Mouse (Mus musculus): ENCODE results near the gene Tmem136. TPM values are rescaled to one million over a fixed set of nuclear protein-coding genes. Genes with fewer than 3 reads are reported as not detected.
"Not testable (repeated sequence)": the region's sequence is repeated elsewhere in the genome, so short reads cannot be mapped to it uniquely, and the experiment has no call there.

Tmem136 gene
- polyA plus RNA-seq, 1 experiment from 2014 or later: 12.8 TPM

DNA sequence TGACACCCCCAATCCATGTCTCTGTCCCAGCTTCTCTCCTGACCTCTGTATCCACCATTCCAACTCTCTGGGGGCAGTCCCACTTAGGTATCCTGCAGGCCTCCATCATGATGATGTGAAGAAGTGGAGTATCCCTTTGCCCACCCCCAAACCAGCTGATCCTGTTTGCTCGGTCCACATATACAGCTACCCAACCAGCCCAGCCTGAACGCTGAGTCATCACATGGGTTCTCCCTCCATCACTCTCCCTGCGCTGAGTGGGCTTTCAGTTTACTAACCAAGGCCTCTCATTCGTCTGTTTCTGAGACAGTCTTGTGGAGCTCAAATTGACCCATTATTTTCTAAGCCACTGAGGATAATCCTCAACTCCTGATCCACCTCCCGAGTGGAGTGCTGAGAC is 15.6 kb upstream of the Tmem136 start:
- ATAC-seq (ENCODE audit: extremely low read depth, insufficient number of reproducible peaks, low FRiP score, low TSS enrichment): no peak

DNA sequence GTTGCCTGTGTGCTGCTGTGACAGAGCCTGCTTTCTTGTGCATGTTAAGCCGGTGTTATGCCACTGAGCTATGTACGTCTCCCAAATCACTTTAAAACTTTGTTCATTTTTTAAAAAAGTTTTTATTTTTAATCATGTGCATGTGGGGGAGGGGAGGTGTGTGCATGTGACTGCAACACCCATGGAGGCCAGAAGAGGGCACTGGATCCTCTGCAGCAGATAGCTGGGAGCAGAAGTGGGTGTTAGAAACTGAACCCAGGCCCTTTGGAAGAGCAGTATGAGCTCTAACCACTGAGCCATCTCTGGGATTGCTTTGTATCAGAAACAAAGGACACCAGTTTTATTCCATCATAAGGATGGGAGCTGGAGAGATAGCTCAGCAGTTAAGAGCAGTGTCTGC is 14.3 kb upstream of the Tmem136 start:
- Histone ChIP-seq H3K36me3 (no peaks in the 10 kb centered on the region), H3K4me2 (no peak overlapping the region), H3K9ac (no peak overlapping the region), H3K4me3 (no peak overlapping the region), H3K27me3 (replicated peaks) (0 out of 2 replicates have a peak, but pooled peaks cover 6% of the 10 kb centered on the region), H3K4me1 (peaks cover 10% of the 10 kb centered on the region), H3K27ac (replicated peaks) (no peak overlapping the region), H3K9me3 (no peaks in the 10 kb centered on the region)
- no peak for ATAC-seq (ENCODE audit: extremely low read depth, insufficient number of reproducible peaks, low FRiP score, low TSS enrichment)
- WGBS: 88% methylated on average over 2 of the region's 2 CpGs

More for the DNA sequence above, 15.6 kb upstream of the Tmem136 start:
- H3K36me3 ChIP-seq: no peaks in the 10 kb centered on the region
- H3K9ac ChIP-seq: no peak overlapping the region
- 68% methylated on average over 5 of the region's 5 CpGs for WGBS
- H3K27me3 ChIP-seq (replicated peaks): no peaks in the 10 kb centered on the region
- H3K9me3 ChIP-seq: no peaks in the 10 kb centered on the region
- no peak overlapping the region for H3K4me2 ChIP-seq
- peaks cover 10% of the 10 kb centered on the region for H3K4me1 ChIP-seq
- no peak overlapping the region for H3K4me3 ChIP-seq
- H3K27ac ChIP-seq (replicated peaks): no peak overlapping the region

DNA sequence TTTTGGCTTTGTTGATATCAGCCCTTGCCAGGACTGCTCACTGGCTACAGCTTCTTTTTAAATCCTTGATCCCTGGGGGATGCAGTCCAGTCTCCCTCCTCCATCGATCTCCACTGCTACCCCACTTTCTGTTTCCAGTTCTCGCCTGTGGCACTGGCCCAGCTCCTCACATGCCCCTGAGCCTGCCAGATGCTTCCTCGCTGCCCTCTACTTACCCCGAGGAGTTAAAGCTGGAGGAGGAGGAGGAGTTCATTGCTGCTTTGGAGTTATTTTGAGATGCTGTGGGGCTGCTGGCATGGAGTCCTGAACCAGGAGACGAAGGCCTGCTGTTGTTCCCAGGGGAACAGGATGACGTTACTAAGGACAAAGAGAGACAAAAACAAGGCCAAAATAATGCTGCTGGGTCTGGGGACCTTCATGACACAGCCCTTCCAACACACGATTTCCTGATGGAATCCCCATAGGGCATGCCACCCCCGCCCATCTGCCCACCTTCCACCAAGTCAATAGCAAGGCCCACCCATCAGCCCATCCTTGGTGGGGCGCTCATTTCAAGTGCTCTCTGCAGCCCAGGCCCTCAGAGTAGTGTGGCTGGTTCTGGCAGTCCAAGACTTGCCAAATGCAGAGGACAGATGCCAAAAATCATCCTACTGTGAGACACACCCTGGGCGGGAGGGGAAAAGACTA is 10.9 kb upstream of the Tmem136 start:
- no peak for ATAC-seq (ENCODE audit: extremely low read depth, insufficient number of reproducible peaks, low FRiP score, low TSS enrichment)

DNA sequence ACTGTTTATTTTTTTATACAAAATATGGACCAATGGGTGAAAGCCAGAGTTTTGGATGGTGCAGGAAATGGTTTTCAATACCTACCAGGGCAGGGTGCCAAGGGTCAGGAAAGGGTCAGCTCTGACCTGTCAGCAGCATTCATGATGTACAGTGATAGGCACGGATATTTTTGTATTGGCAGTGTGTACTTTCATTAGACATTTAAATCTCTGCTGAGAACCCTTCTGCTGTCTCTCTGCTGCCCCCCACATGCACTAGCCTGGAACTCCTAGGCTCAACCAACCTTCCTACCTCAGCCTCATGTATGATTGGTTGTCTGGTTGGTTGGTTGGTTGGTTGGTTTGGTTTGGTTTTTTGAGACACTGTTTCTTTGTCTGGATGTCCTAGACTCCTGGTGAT is 6.0 kb upstream of the Tmem136 start:
- Histone ChIP-seq H3K4me2 (no peak overlapping the region), H3K36me3 (no peaks in the 10 kb centered on the region), H3K9me3 (no peaks in the 10 kb centered on the region), H3K4me3 (no peak overlapping the region), H3K4me1 (no peaks in the 10 kb centered on the region), H3K9ac (no peak overlapping the region), H3K27ac (replicated peaks) (no peak overlapping the region), H3K27me3 (replicated peaks) (0 out of 2 replicates have a peak, but pooled peaks cover 13% of the 10 kb centered on the region)
- no peak for ATAC-seq (ENCODE audit: extremely low read depth, insufficient number of reproducible peaks, low FRiP score, low TSS enrichment)
- 13% methylated on average over 1 of the region's 1 CpGs for whole genome bisulfite sequencing

More for the DNA sequence above, 10.9 kb upstream of the Tmem136 start:
- 47% methylated on average over 10 of the region's 10 CpGs for WGBS
- Histone ChIP-seq H3K36me3 (no peaks in the 10 kb centered on the region), H3K27me3 (replicated peaks) (0 out of 2 replicates have a peak, but pooled peaks cover 9% of the 10 kb centered on the region), H3K4me3 (no peak overlapping the region), H3K9ac (no peak overlapping the region), H3K27ac (replicated peaks) (no peak overlapping the region), H3K9me3 (no peaks in the 10 kb centered on the region), H3K4me2 (no peak overlapping the region), H3K4me1 (peaks cover 10% of the 10 kb centered on the region)

DNA sequence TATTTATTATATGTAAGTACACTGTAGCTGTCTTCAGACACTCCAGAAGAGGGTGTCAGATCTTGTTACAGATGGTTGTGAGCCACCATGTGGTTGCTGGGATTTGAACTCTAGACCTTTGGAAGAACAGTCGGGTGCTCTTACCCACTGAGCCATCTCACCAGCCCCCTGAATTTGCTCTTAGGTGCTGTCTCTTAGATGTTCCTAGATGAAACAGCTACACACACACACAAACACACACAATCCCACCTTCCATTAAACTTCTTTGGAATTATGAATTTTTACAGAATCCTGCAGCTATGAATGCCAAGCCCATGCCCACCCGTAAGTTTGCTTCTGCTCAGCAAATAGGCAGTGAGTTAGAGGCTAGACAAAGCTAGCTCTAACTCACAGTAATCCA is 5.6 kb upstream of the Tmem136 start:
- H3K27ac ChIP-seq (replicated peaks); H3K9ac ChIP-seq; H3K4me3 ChIP-seq; H3K4me2 ChIP-seq; H3K36me3 ChIP-seq; H3K4me1 ChIP-seq; ATAC-seq (ENCODE audit: extremely low read depth, insufficient number of reproducible peaks, low FRiP score, low TSS enrichment); H3K9me3 ChIP-seq: not testable (repeated sequence)
- 88% methylated on average over 2 of the region's 2 CpGs for WGBS
- 0 out of 2 replicates have a peak, but pooled peaks cover 14% of the 10 kb centered on the region for H3K27me3 ChIP-seq (replicated peaks)

DNA sequence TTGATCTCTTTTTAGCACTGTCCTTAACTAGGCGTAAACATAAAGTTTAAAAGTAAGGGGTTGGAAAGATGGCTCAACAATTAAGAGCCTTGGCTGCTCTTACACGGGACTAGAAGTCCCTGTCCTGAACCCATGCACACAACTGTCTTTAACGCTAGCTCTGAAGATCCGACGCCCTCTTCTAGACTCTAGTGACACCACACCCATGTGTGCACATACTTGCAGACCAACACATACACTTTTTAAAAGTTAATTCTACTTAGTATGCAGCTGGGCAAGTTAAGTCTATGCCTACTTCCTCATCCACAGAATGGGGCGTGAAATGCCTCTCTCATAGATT is 597 bp upstream of the Tmem136 start:
- Histone ChIP-seq H3K27ac (replicated peaks) (no peak overlapping the region), H3K36me3 (peaks cover 12% of the 10 kb centered on the region), H3K4me2 (peak overlapping the region; percentile 77), H3K4me3 (peak overlapping the region; percentile 81), H3K4me1 (peaks cover 20% of the 10 kb centered on the region), H3K27me3 (replicated peaks) (0 out of 2 replicates have a peak, but pooled peaks cover 7% of the 10 kb centered on the region), H3K9ac (no peak overlapping the region), H3K9me3 (no peaks in the 10 kb centered on the region)
- 79% methylated on average over 6 of the region's 6 CpGs for WGBS
- ATAC-seq (ENCODE audit: extremely low read depth, insufficient number of reproducible peaks, low FRiP score, low TSS enrichment): no peak

DNA sequence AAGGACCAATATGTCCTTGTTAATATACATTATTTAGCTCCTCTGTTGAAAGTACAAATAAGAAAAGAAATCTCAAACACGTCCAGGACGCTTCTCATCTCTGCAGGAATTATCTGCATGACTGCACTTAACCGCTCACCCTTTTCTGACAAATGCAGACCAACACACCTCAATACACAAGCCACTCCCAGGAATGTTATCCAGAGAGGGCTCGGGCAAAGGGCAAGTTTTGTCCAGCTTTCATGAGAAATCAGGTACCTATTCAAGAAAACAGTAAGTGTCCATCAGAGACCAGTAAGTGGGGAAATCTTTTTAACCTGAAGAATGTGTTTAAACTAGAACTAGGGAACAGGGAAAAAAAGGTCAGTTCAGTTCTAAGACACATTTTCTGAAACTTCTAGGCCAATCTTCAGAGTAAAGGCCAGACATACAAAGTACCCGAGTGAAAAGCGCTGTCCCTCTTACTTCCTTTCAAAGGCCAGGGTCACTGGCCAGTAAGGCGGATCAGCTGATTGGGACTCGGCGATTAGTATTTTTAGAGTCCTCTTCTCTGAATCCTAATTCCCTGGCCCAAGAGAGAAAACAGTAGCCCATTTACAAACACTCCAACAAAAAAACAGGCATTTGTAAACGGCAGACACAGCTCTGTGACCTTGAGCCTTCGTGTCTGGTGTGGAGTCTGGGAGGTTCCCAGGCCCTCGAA is 788 bp downstream of the Tmem136 start:
- H3K4me3 ChIP-seq: peak overlapping the region; percentile 81
- peak overlapping the region; percentile 90 for H3K9ac ChIP-seq
- H3K27me3 ChIP-seq (replicated peaks): 0 out of 2 replicates have a peak, but pooled peaks cover 3% of the 10 kb centered on the region
- no peaks in the 10 kb centered on the region for H3K9me3 ChIP-seq
- 22% methylated on average over 12 of the region's 12 CpGs for WGBS
- H3K4me2 ChIP-seq: peak overlapping the region; percentile 77
- no peak for ATAC-seq (ENCODE audit: extremely low read depth, insufficient number of reproducible peaks, low FRiP score, low TSS enrichment)
- peak overlapping the region; percentile 65 for H3K27ac ChIP-seq (replicated peaks)
- H3K4me1 ChIP-seq: peaks cover 20% of the 10 kb centered on the region
- H3K36me3 ChIP-seq: peaks cover 26% of the 10 kb centered on the region

DNA sequence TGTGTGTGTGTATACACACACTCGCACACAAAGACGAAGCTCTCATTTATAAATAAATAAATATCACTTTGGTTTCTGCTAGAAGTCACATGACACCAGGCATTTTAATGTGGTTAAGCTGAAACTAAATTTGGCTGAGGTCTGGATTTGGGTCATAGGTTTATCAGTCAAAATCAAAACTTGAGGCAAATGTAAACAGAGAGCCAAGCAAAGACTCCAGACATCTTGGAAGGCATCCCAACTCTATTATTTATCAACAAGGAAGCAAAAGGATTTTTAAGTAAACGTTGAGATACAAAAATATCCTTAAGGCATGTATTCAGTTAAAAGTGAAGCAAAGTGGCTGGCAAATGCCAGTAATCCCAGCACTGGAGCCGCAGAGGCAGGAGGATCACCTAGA is 1.5 kb downstream of the Tmem136 start:
- Histone ChIP-seq H3K9ac (no peak overlapping the region), H3K27ac (replicated peaks) (no peak overlapping the region), H3K4me2 (peak overlapping the region; percentile 77), H3K4me1 (peaks cover 20% of the 10 kb centered on the region), H3K36me3 (peaks cover 32% of the 10 kb centered on the region), H3K27me3 (replicated peaks) (0 out of 2 replicates have a peak, but pooled peaks cover 3% of the 10 kb centered on the region), H3K9me3 (no peaks in the 10 kb centered on the region), H3K4me3 (peak overlapping the region; percentile 81; the same call in 1 of the 2 replicates)
- 85% methylated on average over 4 of the region's 4 CpGs for WGBS
- no peak for ATAC-seq (ENCODE audit: extremely low read depth, insufficient number of reproducible peaks, low FRiP score, low TSS enrichment)

DNA sequence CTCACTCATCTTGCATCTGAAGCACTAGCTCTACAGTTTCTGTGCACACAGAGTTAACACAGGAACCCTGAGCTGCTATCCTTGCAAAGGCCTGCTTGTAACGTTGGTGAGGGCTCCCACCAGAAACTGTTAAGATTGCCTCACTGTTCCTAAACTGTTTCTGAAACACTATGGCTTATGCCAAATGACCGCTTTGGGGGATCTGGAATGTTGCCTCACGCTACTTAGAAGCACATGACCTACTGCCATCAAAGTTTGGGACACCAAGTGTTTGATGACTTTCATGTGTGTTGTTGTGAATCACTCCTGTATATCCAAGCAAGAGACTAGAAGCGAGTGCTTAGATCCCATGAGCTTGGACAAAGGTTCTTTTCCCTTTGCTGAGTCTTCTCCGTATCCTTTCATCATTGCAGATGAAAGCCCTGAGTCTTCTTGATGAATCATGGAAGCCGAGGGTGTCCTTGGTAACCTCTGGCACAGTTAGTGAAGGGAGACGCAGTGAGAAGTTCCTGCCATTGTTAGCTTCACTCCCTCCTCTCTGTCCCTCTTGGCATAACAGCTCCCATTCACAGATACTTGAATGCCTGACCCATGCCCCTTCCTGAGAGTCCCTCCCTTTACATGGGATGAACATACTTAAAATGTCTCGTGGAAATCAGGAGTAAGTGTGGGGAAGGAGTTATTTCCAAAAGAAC is 5.9 kb downstream of the Tmem136 start:
- ATAC-seq (ENCODE audit: extremely low read depth, insufficient number of reproducible peaks, low FRiP score, low TSS enrichment): no peak
- no peak overlapping the region for H3K4me3 ChIP-seq
- WGBS: 80% methylated on average over 8 of the region's 8 CpGs
- peaks cover 42% of the 10 kb centered on the region for H3K36me3 ChIP-seq
- no peaks in the 10 kb centered on the region for H3K9me3 ChIP-seq
- no peak overlapping the region for H3K27ac ChIP-seq (replicated peaks)
- H3K4me1 ChIP-seq: peaks cover 26% of the 10 kb centered on the region
- H3K4me2 ChIP-seq: no peak overlapping the region
- H3K27me3 ChIP-seq (replicated peaks): no peaks in the 10 kb centered on the region
- H3K9ac ChIP-seq: no peak overlapping the region

DNA sequence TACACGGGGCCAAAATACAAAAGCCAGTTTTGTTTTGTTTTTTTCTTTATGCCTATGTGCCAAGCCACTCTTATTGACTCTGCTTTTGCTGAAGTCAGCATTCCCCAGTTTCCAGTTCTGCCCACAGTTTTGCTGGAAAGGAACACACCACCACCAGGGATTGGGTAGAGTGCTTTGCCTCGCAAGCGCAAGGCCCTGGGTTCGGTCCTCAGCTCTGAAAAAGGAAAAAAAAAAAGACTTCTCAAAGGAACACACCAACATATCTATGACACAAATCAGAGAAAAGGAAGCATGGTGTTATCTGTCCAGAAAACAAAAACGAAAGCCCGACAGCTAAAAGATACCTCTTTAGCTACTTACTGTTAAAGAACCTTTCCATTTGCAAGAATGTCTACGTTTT is 7.2 kb downstream of the Tmem136 start:
- no peak overlapping the region for H3K4me2 ChIP-seq
- no peak overlapping the region for H3K9ac ChIP-seq
- H3K27ac ChIP-seq (replicated peaks): no peak overlapping the region
- H3K4me1 ChIP-seq: peaks cover 19% of the 10 kb centered on the region
- WGBS: 87% methylated on average over 7 of the region's 7 CpGs
- no peaks in the 10 kb centered on the region for H3K9me3 ChIP-seq
- H3K36me3 ChIP-seq: peaks cover 42% of the 10 kb centered on the region
- no peak overlapping the region for H3K4me3 ChIP-seq
- no peaks in the 10 kb centered on the region for H3K27me3 ChIP-seq (replicated peaks)
- no peak for ATAC-seq (ENCODE audit: extremely low read depth, insufficient number of reproducible peaks, low FRiP score, low TSS enrichment)

DNA sequence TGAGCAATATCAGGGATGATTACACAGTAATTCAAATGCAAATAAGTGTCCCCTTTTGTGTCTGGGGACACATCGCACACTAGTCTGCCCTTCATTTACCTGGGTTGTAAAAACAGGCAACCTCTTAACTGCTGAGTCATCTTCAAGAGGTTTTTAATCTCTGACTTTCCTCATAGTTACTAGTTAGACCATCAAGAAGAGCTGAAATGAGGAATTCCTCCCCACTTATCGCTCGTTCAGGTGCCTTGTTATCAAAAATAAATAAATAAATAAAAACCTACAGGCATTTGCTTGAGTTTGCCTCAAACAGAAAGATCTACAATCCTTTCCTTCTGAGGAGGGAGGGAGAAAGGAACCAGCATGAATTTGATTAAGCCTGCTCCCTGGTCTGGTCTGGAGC is 7.6 kb downstream of the Tmem136 start:
- Histone ChIP-seq H3K36me3 (peaks cover 42% of the 10 kb centered on the region), H3K4me1 (peaks cover 23% of the 10 kb centered on the region), H3K9ac (no peak overlapping the region), H3K9me3 (no peaks in the 10 kb centered on the region), H3K4me2 (no peak overlapping the region), H3K27ac (replicated peaks) (no peak overlapping the region), H3K27me3 (replicated peaks) (no peaks in the 10 kb centered on the region), H3K4me3 (no peak overlapping the region)
- no peak for ATAC-seq (ENCODE audit: extremely low read depth, insufficient number of reproducible peaks, low FRiP score, low TSS enrichment)
- 76% methylated on average over 3 of the region's 3 CpGs for WGBS
